Mouse (Mus musculus): ENCODE measurements around the gene Prf1.

Gene Prf1

GRCm38 (mm10) chr10:61290479-61290878 lies 7.2 kb upstream of the Prf1 start:
- DNase-seq: no peak

DNA sequence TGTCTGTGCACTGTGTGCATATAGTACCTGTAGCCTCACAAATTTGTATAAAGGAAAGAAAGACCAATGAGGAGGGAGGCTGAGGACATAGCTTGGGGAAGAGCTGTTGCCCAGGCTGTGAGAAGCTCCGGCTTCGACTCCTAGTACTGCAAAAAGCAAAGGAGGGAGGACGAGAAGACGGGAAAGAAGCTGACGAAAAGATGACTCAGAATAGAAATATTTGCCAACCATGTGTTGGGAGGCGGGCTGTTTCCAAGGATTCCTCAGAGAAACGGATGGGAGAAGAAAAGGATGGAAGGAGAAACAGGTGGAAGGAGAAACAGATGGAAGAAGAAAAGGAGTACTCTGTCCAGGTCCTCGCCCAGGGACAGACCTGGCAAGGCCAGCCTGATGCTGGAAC lies 3.4 kb upstream of the Prf1 start:
- no peak for DNase-seq

GRCm38 (mm10) chr10:61296713-61297445 lies 754 bp upstream of the Prf1 start:
- no peak for DNase-seq

- no peak for DNase-seq
These were observed 3.4 kb downstream of the Prf1 start for GRCm38 (mm10) chr10:61300996-61301395.

- no peak for DNase-seq
These were observed 6.4 kb downstream of the Prf1 start for GRCm38 (mm10) chr10:61304046-61304445.

- no peak for DNase-seq
These were observed 8.4 kb downstream of the Prf1 start for GRCm38 (mm10) chr10:61305928-61306590.

DNA sequence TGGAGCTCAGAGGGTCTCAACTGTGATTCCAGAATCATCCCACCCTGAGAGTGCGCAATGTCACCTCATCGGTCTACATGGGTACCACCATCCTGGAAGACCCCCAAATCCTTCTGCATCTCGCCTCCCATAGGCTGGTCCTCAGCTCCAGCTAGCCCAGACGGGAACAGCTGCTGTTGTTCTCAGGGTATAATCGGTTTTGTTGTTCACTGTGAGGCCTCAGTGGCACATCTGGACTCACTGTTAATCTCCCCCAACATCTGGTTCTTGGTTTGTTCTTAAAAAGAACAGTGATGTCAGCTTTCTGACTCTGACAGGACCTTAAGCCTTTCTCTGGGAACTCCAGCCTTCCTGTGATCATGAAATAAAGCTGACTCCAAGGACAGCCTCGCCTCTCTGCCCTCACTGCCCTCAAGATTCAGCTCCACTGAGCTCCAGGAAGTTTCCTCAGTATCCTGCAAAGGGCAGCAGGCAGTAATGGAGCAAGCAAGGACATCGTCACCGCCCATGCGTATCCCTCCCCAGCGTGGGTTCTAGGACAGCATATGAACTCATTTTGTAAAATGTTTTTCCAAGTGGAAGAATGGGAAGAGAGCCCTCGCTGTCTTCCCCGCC lies 11.2 kb downstream of the Prf1 start:
- DNase-seq: no peak

DNA sequence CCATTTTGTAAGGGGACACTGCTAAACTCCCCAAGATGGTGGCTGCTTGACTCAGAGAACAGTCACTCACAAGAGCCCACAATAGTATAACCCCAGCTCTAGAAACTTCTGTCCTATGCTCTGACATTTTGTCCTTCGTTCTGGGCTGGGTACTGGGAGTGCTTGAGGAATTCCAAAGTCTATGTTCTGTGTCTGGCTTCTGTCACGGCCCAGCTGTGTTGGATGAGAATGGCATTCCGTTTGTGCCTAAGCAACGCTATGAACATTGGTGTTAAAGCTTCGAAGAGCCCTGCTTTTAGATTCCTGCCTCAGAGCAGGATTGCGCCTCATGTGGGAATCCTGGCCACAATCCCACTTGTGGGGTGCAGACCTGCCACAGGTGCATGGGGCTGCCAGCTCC lies 14.5 kb downstream of the Prf1 start:
- no peak for DNase-seq

DNA sequence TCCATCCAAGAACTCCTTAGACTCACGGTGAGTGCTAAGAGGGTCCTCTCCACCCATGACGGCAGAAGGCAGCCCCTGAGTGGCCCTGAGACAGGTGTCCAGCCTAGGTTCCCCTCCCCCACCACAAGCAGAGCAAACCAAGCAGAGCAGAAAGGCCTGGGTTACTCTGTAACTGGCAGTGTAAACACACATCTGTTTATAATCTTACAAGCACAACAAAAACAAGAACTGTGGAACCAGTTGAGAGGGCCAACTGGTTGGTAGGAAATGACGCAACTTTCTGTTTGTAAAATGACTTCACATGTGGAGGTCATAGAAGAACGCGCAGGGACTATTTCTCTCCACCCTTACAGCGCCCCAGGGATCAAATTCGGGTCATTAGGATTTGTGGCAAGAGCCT lies 15.1 kb downstream of the Prf1 start:
- peak; percentile 35 for DNase-seq

DNA sequence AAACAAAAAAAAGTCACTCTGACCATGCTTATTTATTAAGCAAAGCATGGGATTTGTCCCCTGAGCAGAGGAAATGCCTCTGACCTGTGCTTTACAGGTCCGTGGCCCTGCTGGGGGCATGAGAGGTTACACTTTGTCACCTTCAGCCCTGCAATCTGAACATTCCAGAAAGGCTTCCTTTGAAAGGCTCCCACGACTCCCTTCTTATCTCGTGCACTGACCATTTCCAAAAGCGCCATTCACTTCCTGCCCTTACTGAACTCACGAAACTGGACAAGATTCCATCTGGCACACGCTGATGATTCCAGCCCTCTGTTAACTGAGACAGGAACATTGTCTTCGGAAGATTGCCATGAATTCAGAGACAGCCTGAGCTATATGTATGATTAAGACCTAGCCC lies 16.1 kb downstream of the Prf1 start:
- DNase-seq: no peak

GRCm38 (mm10) chr10:61315324-61315880 lies 17.8 kb downstream of the Prf1 start:
- DNase-seq: no peak

- DNase-seq: no peak
These were observed 20.9 kb downstream of the Prf1 start for GRCm38 (mm10) chr10:61318527-61318926.

DNA sequence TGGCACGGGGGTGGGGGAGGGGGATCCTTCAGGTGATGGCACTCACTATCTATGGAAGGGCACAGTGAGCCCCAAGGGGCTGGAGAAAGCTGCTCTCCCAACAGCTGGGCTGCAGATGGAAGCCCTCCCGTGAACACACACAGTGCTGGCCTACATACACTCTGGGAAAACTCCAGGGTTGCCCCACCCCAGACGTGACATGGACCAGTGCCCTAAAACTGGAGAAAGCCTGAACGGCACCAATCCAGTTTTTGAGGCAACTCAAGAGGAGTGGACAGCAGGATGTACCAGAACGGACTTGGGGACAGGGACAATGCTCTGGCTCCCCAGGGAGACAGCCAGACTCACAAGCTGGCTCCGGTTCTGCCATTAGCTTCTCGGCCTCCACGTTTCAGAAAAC lies 27.1 kb downstream of the Prf1 start:
- no peak for DNase-seq

GRCm38 (mm10) chr10:61325782-61326328 lies 28.2 kb downstream of the Prf1 start:
- DNase-seq: no peak

- no peak for DNase-seq
These were observed 29.9 kb downstream of the Prf1 start for GRCm38 (mm10) chr10:61327545-61327944.

GRCm38 (mm10) chr10:61328927-61329326 lies 31.3 kb downstream of the Prf1 start:
- no peak for DNase-seq

- DNase-seq: no peak
These were observed 33.4 kb downstream of the Prf1 start for GRCm38 (mm10) chr10:61331046-61331445.

DNA sequence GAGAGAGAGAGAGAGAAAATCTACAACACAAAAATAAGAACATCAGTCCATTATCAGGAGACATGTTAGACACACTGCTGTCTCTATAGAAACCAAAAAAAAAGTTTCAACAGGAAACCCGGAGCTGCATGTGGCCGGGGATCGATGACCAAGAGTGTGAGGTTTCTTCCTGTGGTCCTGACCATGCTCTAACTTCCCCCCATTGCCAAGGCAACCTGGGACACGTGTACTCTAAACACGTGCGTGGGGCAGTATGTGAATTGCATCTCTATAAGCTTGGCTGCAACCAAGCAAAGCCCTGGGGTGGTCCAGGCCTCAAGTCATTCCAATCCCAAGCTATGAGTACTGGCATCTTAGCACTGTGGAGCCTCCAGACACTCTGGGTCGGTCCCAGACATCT lies 36.9 kb downstream of the Prf1 start:
- DNase-seq: no peak

DNA sequence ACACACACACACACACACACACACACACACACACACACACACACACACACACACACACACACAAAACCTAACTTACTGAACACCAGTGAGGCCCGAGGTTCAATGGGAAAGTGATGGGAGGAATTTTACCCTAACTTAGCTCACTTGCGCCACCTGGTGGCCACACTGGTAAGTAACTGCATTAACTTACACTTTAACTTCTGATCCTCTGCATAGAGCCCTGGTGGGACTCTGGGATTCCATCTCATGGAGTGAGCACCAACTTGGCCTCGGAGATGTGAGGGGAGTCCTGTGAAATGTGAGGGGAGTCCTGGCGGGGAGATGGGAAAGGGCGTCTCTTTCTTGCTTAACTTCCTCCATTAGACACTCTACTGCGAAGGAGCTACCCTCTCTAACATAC lies 38.5 kb downstream of the Prf1 start:
- peak; percentile 81 for DNase-seq

DNA sequence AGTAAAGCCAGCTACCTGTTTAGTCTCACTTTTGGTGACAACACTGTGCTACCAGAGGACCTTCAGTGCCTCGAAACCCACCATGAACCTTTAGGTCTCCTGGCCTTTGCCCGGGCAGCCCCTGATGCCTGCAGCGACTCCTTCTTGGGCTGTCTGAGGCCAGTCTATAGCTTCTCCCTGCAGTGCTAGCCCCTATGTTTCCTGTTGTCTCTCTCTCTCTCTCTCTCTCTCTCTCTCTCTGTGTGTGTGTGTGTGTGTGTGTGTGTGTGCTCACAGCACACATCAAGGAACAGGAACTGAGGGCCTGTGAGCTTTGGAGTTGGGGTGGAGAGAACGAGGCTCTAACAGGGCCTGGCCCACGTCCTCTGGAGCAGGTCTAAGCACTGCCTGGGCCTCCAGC lies 39.0 kb downstream of the Prf1 start:
- no peak for DNase-seq

DNA sequence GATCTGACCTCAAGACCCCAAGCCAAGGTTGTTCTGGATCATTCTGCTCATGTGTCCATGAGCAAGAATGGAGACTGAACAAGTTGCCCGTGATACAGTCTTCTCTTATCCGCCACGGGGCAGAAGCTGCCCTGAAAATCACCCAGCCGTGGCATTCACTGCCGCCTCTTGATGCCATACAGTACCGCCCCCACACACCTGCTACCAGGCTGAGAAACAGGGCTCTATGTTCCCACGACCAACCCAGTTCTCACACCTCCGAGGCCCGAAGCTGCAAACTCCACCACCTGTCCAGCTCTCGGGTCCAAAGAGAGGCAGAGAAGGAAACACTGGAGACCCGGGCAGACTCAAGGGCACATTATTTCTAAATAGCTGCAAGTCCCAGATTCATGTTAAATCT lies 40.0 kb downstream of the Prf1 start:
- DNase-seq: no peak

GRCm38 (mm10) chr10:61339216-61339615 lies 41.6 kb downstream of the Prf1 start:
- no peak for DNase-seq

DNA sequence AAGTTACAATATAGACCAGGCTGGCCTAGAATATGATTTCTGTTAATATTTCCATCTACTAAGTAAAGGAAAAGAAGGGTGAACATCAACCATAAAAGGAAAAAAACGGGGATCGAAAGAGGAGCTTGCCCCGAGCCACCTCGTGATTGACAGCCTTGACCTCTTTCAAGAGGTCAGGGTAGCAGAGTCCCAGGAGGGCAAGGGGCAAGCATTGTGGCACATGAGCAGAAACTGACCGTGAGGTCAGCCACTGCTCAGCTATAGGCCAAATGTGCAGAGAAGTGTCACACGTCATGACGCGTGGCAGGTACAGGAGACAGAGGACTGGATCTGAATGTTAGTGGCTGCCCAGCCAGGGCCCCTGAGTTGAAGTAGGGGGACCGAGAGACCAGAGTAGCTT lies 42.6 kb downstream of the Prf1 start:
- peak; percentile 28 for DNase-seq

GRCm38 (mm10) chr10:61341045-61341444 lies 43.4 kb downstream of the Prf1 start:
- DNase-seq: no peak

All from liver (tissue).